Mouse (Mus musculus) T-helper 17 cell (primary cell): ENCODE data around the gene Srgap1.

Experiments
- in situ Hi-C, 2 experiments: fragments of 300-600 bp; cut with MboI, MseI; formaldehyde crosslinking; loops; 1 replicate in 1 of 2; 2 replicates in 1 of 2; pipeline ENCODE4 v1.15.1; 2025; ENCODE audit warnings: high pct_unique_total_duplicates in 2 of 2

Gene Srgap1

GRCm38 (mm10) chr10:121972249-121972892 is 74.7 kb downstream of the Srgap1 start:
- in situ Hi-C loops = no loop called here

GRCm38 (mm10) chr10:121971658-121972057 is 75.5 kb downstream of the Srgap1 start:
- in situ Hi-C loops = no loop called here

- in situ Hi-C loops = no loop called here
Measured at GRCm38 (mm10) chr10:121970912-121971311, 76.2 kb downstream of the Srgap1 start.

GRCm38 (mm10) chr10:121964114-121964513 is 83.0 kb downstream of the Srgap1 start:
- in situ Hi-C loops = no loop called here

GRCm38 (mm10) chr10:121962053-121962452 is 85.1 kb downstream of the Srgap1 start:
- in situ Hi-C loops = no loop called here

- in situ Hi-C loops = no loop called here
Measured at GRCm38 (mm10) chr10:121961121-121961893, 85.8 kb downstream of the Srgap1 start.

- in situ Hi-C loops = no loop called here
Measured at GRCm38 (mm10) chr10:121958741-121959140, 88.4 kb downstream of the Srgap1 start.

- in situ Hi-C loops = no loop called here
Measured at GRCm38 (mm10) chr10:121956505-121956904, 90.6 kb downstream of the Srgap1 start.

GRCm38 (mm10) chr10:121955730-121956129 is 91.4 kb downstream of the Srgap1 start:
- in situ Hi-C loops = no loop called here

- in situ Hi-C loops = no loop called here
Measured at GRCm38 (mm10) chr10:121954877-121955276, 92.2 kb downstream of the Srgap1 start.

- in situ Hi-C loops = no loop called here
Measured at GRCm38 (mm10) chr10:121953041-121953440, 94.1 kb downstream of the Srgap1 start.

- in situ Hi-C loops = loop anchor here in 1 of 2 experiments (10.0 kb wide), 1 partner anchor 711 kb away; no protein-coding TSS in a partner anchor
Measured at GRCm38 (mm10) chr10:121946173-121946572, 100.9 kb downstream of the Srgap1 start.

GRCm38 (mm10) chr10:121931909-121932308 is 115.2 kb downstream of the Srgap1 start:
- in situ Hi-C loops = no loop called here

GRCm38 (mm10) chr10:121926094-121926493 is 121.0 kb downstream of the Srgap1 start:
- in situ Hi-C loops = no loop called here

GRCm38 (mm10) chr10:121919016-121919415 is 128.1 kb downstream of the Srgap1 start:
- in situ Hi-C loops = loop anchor here (5.0 kb wide), 1 partner anchor 48 kb away; no protein-coding TSS in a partner anchor

- in situ Hi-C loops = loop anchor here (5.0 kb wide), 1 partner anchor 49 kb away; no protein-coding TSS in a partner anchor
Measured at GRCm38 (mm10) chr10:121918579-121918978, 128.5 kb downstream of the Srgap1 start.

GRCm38 (mm10) chr10:121915530-121915929 is 131.6 kb downstream of the Srgap1 start:
- in situ Hi-C loops = loop anchor here (5.0 kb wide), 1 partner anchor 52 kb away; no protein-coding TSS in a partner anchor

- in situ Hi-C loops = no loop called here
Measured at GRCm38 (mm10) chr10:121904137-121904536, 143.0 kb downstream of the Srgap1 start.

GRCm38 (mm10) chr10:121902651-121903050 is 144.5 kb downstream of the Srgap1 start:
- in situ Hi-C loops = no loop called here

GRCm38 (mm10) chr10:121900772-121901171 is 146.3 kb downstream of the Srgap1 start:
- in situ Hi-C loops = no loop called here

GRCm38 (mm10) chr10:121899706-121900105 is 147.4 kb downstream of the Srgap1 start:
- in situ Hi-C loops = no loop called here

- in situ Hi-C loops = no loop called here
Measured at GRCm38 (mm10) chr10:121897835-121898370, 149.2 kb downstream of the Srgap1 start.
